Mouse (Mus musculus) cerebellum, adult 11-12 months (tissue): ENCODE measurements around the gene BC048679.
A peak's percentile ranks its signal among the peaks of the same experiment; 100 is the strongest.

ENCODE experiments used
- DNase-seq: peaks from one replicate; pipeline ENCODE4 v3.0.0; 2022

The BC048679 gene

DNA sequence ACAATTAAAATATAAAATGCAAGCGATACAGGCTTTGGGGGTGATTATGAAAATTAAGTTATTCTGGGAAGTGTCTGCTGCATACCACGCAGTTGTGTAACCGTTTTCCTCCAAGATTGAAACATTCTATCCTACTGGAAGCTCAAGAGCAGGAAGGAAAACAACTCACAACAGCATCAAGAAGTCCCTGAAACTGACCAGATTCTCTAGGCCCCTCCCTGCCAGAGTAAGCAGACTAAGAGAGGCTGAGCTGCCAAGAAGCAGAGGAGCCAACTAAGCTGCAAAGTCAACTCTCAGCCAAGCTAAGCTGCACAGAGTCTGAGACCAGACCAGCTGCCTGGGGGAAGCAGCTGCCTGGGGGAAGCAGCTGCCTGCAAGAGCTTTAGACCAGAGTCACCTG is 22.9 kb downstream of the BC048679 start:
- no peak for DNase-seq

DNA sequence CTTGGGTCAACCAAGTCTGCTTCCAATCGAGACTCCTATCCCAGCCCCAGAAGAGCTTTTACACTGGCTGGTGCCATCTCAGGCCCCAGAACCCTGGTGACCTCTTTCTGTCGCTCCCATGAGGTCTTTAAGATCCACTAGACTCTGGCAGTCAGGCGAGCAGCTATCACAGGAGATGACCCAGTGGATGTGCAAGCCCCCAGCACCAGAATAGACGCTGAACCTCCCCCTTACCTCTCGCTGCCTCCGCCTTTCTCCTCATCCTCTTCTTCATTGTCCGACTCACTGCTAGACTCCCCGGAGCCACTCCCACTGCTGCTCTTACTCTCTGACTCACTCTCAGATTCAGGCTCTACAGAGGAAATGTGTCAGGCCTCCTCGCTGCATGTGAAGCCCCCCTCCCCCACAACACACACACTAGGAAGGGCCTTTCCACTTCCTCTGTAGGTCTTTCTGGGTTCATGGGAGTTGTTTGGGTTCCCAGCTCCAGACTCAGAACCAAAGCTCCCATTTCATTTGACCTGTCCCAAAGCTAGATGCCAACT is 33.1 kb downstream of the BC048679 start:
- DNase-seq, result peak; percentile 1

- DNase-seq, result no peak
Measured at GRCm38 (mm10) chr7:81464116-81464515, 34.0 kb downstream of the BC048679 start.

DNA sequence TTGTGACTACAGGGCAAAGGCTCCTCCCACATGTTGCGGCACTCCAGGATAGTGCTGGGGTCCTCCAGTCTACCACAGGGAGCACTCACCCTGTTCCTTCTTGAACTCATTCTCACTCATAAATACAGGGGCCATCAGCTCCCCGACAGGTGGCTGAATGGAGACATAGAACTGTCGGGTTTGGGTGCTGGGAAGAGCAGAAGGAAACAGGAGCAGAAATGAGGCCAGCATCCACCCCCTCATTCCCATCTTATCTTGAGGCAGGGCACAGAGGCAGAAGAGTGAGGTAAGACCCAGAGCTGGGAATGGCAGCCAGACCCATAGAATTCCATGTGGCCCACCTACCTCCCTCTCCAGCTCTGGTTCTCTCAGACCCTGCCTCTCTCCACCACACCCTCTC is 35.3 kb downstream of the BC048679 start:
- no peak for DNase-seq

DNA sequence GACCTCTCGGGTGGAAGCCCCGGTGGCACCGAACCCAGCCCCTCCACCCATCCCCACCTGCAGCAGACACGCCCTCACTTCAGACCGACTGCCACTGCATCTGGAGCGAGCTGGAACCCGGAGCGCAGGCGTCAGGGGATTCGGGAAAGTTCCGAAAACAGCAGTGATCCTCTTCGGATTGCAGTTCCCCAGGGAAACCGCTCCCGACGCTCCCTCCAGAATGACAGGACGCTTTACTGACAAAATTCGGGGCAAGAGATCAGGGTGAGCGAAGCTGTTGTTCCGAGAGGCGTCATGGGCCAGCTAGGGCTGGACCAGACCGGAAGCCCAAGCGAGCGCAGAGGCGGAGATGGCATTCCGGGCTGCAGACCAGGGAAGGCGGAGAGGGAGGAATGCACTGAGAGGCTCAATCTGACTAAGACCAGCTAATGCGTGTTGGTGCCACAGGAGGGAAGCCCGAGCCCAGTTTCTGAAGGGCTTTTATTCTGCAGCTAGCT is 42.9 kb downstream of the BC048679 start, which contains the start of gene Cpeb1:
TSS of gene Cpeb1 (minus strand) at position 311 of the 497 bp plus-strand sequence.
- peak; percentile 52 for DNase-seq

DNA sequence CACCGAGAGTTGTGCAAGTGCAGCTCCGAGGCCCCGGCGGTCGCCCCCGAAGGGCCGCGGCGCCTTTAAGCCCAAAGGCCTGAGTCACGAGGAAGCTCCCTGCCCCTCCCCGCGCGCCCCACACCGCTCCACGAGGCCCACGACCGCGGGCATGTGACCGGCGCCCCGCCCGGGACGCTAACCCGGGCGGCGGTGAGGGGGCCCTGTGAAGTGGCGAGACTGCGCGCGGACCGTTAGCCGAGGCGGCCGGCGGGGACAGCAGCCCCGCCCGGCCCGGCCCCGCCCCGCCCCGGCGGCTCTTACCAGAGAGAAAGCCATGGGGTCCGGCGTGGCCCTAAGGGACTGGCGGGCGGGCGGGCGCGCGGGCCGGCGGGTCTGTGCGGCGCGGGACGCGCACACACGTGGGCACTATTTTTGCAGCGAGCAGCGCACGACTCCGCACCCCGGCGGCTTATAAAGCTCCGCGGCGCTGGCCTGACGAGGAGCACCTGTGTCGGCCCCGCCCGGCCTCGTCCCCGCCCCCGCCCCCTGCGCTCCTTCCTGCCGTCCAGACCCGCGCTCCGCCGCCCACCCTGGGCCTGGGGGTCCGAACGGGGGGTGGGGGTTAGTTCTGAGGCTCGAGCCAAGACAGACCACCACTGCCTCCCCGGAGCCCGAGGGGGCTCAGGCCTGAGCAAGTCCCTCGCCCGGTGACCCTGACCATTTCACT is 43.6 kb downstream of the BC048679 start:
- peak; percentile 57 for DNase-seq

DNA sequence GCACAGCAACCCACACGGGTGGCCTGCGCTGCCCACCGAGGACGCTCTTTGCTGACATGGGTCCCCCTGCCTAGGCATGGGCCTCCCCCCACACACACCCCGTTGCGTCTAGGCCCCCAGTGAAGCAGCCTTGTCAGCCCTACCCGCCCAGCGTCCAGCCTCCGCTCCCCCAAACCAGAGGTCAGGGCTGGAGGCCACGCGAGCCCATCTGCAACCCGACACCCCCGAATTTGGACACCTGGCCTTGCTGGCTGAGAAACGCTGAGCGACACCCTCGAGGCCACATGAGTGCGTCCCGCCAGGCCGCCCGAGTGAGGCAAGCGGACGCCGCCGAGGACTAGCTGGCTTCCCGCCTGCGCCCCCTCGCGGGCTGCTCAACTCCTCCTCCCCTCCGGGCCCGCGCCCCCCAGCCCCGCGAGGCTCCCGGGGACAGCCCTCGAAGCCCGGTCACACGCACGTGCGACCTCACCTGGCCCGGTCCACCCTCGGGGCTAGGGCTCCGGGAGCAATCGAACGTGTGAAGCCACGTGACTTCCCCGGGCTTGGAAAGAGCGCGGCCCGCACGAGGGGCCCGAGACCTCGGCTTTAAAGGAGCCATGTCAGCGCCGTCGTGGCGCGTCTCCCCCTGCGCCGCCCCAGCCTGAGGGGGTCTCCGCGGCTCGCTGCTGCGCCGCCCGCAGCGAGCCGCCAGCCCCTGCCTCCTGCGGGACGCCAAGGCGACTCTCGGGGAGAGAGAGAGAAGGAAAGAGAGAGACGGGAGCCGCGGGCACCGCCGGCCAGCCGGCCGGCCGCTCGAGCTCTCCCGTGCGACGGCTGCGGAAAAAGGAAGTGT is 44.4 kb downstream of the BC048679 start:
- DNase-seq, result peak; percentile 39

- DNase-seq, result peak; percentile 36
Measured at GRCm38 (mm10) chr7:81452971-81453441, 45.1 kb downstream of the BC048679 start.
